Mouse (Mus musculus) brain, embryonic 14.5 days (tissue): ENCODE results near the gene Clk2.
A peak's percentile ranks its signal among the peaks of the same experiment; 100 is the strongest.

Source experiments
- CTCF ChIP-seq: fragments of 200-500 bp; IDR thresholded peaks from 2 replicates; pipeline ENCODE4 v1.5.1; 2012; ENCODE audit warnings: inconsistent platforms, mild to moderate bottlenecking, moderate library complexity, borderline replicate concordance; ENCODE audit not compliant: insufficient read depth, insufficient read length; ENCODE audit errors: extremely low read depth
- POLR2A ChIP-seq: fragments of 200-500 bp; IDR thresholded peaks from 2 replicates; pipeline ENCODE4 v1.6.1; 2012; ENCODE audit warnings: mild to moderate bottlenecking, inconsistent platforms, borderline replicate concordance; ENCODE audit not compliant: poor library complexity, insufficient read depth, insufficient read length, severe bottlenecking; ENCODE audit errors: extremely low read depth

GRCm38 (mm10) chr3:89193853-89194252 lies 29.3 kb downstream of the Clk2 start:
- TF ChIP-seq CTCF (peak; percentile 26; the same call in 1 of the 2 replicates), POLR2A (no peak)
